Mouse (Mus musculus) ES-Bruce4 (cell line): Measurements from ENCODE around the gene Aspscr1.

Experiments
- CTCF ChIP-seq: IDR thresholded peaks from one replicate; pipeline ENCODE4 v1.8.1; 2011; ENCODE audit warnings: low read depth, low read length
- POLR2A ChIP-seq: IDR thresholded peaks from one replicate; pipeline ENCODE4 v1.8.1; 2011; ENCODE audit warnings: low read length; ENCODE audit not compliant: insufficient read depth

GRCm38 (mm10) chr11:120719841-120720376 lies 47.1 kb downstream of the Aspscr1 start:
- no peak for TF ChIP-seq CTCF
- no peak for TF ChIP-seq POLR2A
